Mouse (Mus musculus) adrenal gland, postnatal 36 days (tissue): ENCODE measurements at regions not wholly inside any gene's neighbourhood (a gene's known extent, or its start where the extent isn't known, plus 50 kb on each side); places are given as distances from the start of the nearest gene placed in this dataset.

Experiments used
- DNase-seq, 2 experiments: peaks; one replicate each; pipeline ENCODE4 v3.0.0; 2021; ENCODE audit warnings: mixed read lengths in 1 of 2

DNA sequence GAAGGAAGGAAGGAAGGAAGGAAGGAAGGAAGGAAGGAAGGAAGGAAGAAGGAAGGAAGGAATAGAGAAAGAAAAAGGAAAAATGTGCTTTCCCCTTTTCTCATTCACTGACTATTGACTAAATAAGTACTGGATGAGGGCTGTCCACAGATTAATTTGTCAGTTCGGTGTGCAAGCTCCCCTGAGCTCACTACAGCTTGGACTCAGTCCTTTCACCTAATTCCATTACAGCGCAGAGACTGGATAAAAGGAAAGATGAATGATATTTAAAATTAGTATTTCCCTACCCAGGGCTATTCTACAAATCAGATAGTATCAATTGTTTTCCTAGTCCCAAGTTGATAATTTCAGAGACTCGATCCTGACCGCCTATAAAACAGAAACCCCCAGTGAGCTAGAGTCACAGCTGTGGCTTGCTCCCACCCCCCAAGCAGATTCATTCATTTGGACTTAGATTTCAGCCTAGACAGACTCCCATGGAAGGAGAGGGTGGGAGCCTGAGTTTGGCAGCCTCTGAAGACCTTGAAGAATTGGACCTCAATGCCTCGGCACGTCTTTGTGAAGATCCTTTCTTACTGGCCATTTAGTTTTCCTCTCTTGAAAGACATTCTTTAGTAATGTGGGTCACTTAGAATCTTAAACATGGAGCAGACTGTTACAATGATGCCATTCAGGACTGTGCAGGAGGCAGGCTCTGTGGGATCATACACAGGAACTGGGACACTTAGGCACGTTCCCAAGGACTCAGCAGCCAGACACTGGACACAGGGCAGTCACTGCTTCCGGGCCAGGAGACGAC is 179.2 kb upstream of the Pabpc6 start:
- no peak for DNase-seq

GRCm38 (mm10) chr17:9845451-9846075 is 176.0 kb upstream of the Pabpc6 start:
- DNase-seq, result no peak

GRCm38 (mm10) chr17:9841103-9841502 is 171.6 kb upstream of the Pabpc6 start:
- no peak for DNase-seq

DNA sequence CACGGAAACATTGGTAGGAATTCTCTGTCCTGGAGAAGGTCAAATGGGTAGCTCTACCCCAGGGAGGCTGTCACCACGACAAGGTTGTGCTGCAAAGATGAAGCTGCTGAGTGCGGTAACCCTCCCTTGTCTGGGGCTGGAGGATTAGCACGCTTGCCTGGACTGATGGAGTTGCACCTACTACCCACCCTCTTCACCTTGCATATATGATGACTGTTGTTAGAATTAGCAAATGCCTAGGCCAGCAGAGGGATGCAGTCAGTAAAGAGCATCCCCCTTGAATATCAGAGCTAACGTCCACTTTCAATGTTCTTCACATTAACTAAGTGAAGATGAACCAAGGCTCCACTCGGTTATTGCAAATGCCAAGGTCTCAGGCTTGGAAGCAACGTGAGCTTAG is 169.7 kb upstream of the Pabpc6 start:
- peak; percentile 30 to 49 for DNase-seq

GRCm38 (mm10) chr17:9836995-9837842 is 167.7 kb upstream of the Pabpc6 start:
- peak in 1 of 2 experiments; percentile 23 for DNase-seq

GRCm38 (mm10) chr17:9829895-9830294 is 160.4 kb upstream of the Pabpc6 start:
- DNase-seq, result no peak

GRCm38 (mm10) chr17:9821358-9821757 is 151.8 kb upstream of the Pabpc6 start:
- no peak for DNase-seq

DNA sequence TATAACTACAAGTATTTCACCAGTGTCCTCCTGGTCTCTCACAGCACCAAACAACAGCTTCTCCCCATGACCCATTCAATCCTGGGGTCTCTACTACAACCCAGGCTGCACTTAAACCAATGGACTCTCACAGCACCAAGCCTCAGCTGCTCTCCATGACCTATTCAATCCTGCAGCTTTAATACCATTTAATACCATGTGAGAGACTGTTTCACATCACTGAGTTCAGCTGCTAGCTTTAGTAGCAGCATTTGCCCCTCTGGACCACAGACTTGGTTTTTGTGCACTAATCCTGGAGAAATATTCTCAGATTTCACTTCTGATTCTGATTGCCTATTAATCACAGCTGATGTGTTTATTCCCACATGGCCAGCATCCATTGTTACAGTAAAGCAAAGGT is 147.5 kb upstream of the Pabpc6 start:
- DNase-seq, result no peak

DNA sequence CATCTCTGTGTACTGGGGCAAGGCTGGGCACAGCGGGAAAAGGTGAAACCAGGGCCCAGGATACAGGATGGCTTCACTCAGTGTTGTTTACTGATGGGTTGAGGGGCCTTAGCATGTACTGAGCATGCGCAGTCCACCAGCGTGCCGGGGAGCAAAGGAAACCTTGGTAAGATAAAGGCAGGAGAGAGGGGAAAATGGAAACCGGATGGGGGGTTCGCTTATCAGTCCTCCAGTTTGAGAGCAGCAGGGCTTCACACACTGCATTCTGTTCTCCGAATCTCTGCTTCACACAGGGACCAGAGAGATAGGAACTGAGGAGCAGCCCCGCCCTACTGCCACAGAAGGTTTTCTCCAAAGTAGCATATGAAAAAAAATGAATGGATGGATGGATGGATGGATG is 127.6 kb upstream of the Pabpc6 start:
- DNase-seq, result no peak

GRCm38 (mm10) chr17:9796225-9796988 is 126.9 kb upstream of the Pabpc6 start:
- no peak for DNase-seq

- no peak for DNase-seq
Measured at GRCm38 (mm10) chr17:9778866-9779265, 109.3 kb upstream of the Pabpc6 start.

DNA sequence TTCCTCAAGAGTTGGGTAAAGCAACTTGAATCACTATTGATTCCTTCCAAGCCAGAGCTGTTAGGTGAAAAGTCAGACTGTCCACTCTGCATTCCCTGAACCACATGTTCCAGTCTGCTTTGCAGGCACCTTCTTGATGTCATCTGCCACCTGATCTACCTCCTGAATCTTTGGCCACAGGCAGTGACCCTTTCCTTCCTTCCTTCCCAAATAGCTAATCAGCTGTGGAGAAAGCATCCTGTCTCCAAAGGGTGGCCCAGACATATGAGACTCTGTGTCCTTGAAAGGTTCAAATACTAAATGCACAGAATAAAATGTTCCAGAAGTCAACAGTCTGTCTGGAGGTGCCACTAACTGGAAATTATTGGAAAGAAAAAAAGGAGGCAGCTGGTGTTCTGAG is 107.6 kb upstream of the Pabpc6 start:
- no peak for DNase-seq

DNA sequence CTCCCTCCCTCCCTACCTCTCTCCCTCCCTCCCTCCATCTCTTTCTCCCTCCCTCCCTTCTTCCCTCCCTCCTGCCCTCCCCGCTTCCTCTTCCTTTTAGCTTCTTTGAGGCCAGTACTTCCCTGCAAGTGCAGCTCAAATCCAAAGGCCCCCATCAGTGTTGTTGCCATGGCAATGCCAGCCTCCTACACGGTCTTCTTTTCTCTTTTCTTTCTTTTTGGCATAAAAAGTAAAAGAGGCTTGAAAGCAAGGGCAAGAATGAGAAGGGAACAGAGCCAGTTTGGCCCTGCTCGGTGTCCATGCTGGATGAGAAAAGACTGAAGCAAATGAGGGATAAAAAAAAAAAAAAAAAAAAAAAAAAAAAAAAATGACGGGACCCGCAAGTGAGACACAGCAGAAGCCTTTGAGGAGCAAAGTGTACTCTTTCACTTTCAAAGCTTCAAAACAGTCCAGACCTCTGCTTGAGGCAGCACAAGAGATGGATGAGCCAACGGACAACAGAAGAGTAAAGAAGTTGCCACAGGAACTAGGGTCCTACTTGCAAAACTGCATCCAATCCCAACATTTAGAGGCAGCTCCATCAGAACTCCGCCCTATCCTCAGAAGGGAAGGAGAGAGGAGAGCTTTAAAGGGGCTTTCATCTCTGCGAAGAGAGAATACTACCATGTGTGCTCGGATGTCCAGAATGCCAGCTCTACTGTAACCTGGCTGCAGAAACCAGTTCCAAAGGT is 106.9 kb upstream of the Pabpc6 start:
- DNase-seq, result no peak

DNA sequence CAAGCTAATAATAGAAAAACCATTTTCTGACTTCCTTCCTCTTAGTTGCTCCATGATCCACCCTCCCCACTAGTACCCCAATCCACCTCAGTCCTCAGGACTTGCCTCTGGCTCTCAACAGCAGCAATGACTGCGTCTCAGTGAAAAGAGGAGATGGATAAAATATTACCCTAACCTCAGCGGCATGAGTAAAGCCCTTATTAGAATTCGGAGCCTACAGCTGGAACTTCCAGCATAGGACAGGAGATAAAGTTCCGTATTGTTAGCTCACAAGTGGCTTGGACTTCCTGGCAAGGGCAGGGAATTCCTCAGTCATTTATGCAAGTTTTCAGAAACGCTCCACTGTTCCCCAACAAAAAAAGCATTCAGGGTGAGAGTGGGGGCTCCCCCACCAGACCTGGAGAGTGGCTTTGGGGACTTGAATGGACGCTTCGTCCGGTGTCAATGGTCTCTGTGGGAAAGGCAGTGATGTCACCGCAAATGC is 106.2 kb upstream of the Pabpc6 start:
- no peak for DNase-seq

- no peak for DNase-seq
Measured at GRCm38 (mm10) chr17:9774740-9775629, 105.5 kb upstream of the Pabpc6 start.

GRCm38 (mm10) chr17:9773744-9774143 is 104.2 kb upstream of the Pabpc6 start:
- DNase-seq, result no peak

DNA sequence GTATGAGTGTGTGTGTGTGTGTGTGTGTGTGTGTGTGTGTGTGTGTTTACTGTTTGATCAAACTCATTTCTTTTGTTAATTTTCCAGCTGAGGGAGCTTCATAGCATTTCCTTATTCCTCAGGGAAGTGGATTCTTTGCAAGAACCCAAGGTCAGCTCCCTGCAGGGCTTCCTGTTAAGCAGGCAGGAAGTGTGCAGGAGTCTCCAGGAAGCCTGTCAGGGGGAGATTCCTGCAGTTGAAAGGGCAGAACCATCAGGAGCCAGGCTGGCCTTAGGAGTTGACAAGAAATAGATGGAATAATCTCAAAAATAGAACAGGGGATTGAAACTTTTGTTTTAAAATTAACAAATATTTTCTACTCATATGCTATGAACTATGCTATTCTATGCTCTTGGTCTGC is 98.8 kb upstream of the Pabpc6 start:
- peak; percentile 42 to 58 for DNase-seq

DNA sequence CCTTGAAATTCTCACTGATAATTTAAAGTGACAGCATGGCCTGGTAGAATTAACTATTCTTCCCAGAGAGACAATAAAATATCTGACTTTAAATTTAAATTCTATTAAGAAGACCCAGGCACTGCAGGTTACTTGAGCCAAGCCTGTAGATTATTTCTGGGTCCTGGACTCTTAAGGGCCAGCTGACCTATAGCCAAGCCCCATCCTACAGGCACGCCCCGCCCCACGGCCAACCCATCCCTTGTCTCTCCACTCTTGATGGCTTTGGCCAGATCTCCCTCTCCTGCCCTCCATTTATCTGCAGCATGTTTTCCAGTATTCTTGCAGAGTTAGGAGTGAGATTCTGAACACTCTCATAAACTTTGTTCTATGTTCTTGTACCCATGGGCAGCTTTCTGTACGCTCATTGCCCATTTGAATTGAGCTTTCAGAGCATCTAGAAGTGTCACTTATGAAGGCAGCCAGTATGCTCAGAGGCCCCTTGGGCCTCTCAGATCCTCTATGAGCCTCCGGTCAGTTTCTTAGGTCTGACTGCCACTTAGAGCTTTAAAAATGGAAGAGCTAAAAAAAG is 96.2 kb upstream of the Pabpc6 start:
- DNase-seq, result no peak

GRCm38 (mm10) chr17:9764701-9765359 is 95.3 kb upstream of the Pabpc6 start:
- peak; percentile 38 to 50 for DNase-seq
